Comparison of ENCODE assay signal across 8 mouse cellular contexts in the genomic region with DNA sequence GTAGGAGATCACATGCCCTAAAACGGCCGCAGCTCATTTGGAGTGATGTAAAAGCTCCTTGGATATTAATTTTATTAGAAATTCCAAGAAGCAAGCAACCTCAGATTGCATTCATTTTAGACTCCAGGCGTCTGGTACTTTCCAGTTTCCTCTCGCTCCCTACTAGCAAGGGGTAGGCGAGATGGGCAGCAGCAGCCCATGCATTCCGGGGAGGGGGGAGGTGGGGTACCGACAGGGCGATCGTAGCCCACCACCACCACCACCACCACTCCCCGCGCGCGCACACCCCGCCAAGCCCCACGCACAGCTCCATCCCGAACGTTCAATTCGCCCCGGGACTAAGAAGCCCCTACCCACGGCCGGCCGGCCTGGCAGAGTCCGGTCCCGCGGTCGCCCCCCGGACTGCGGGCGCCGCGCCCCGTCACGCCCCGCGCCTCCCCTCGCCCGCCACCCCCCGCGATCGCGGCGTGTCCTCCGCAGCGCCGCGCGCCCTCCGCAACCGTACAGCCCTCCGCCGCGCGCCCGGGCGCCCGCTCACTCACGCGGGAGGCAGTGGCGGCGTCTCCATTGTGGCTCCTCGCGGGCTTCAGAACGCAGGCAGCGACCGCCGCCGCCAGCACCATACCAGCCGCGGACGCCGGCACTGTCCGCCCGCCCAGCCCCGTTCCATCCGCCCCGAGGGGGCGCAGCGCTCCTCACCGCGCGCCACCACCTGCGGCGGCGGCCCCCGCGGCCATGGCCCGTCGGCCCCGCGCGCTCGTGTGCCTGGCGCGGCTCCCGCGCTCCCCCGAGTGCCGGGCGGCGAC. TPM values are rescaled to one million over a fixed set of nuclear protein-coding genes. Genes with fewer than 3 reads are reported as not detected.
DNase-seq lines count a peak whose midpoint lies in the region; ATAC-seq and TF ChIP-seq lines count a peak whose summit lies in the region.

No protein-coding gene starts in this region.

- H3K27ac ChIP-seq in forebrain, embryonic 12.5 days, result peak overlapping the region; percentile 90

- H3K36me3 ChIP-seq in forebrain, embryonic 12.5 days (replicated peaks), result no peaks in the 10 kb centered on the region
- H3K36me3 ChIP-seq in myocyte (ENCODE audit: control insufficient read depth, insufficient read depth), result no peaks in the 10 kb centered on the region

- 1% methylated on average over 94 of the region's 100 CpGs for WGBS in forebrain, embryonic 12.5 days

- ATAC-seq in frontal cortex, adult (ENCODE audit: low TSS enrichment), result peak; percentile 44
- ATAC-seq in forebrain, embryonic 12.5 days (ENCODE audit: low FRiP score), result peak; percentile 84

- peak overlapping the region; percentile 96 for H3K9ac ChIP-seq in forebrain, embryonic 12.5 days

- peaks cover 23% of the 10 kb centered on the region for H3K4me1 ChIP-seq in forebrain, embryonic 12.5 days

- peak overlapping the region; percentile 95 for H3K4me3 ChIP-seq in forebrain, embryonic 12.5 days (replicated peaks)
- peak overlapping the region; percentile 55 for H3K4me3 ChIP-seq in myocyte

- no peak for DNase-seq in frontal cortex, postnatal 25 days (ENCODE audit: low spot score in 2 of 2)
- DNase-seq in right cerebral cortex, postnatal 14 days, result peak; percentile 53
- DNase-seq in right cerebral cortex, adult 2 months (ENCODE audit: low spot score in 2 of 2), result no peak
- DNase-seq in kidney, postnatal 25 days, result peak; percentile 44 to 50
- no peak for DNase-seq in frontal cortex, adult 2 months (ENCODE audit: extremely low spot score in 1 of 2, low spot score in 1 of 2)

- no peaks in the 10 kb centered on the region for H3K9me3 ChIP-seq in forebrain, embryonic 12.5 days

- peak overlapping the region; percentile 85 for H3ac ChIP-seq in myocyte (ENCODE audit: control insufficient read depth, insufficient read length)

- no peaks in the 10 kb centered on the region for H3K27me3 ChIP-seq in forebrain, embryonic 12.5 days
- H3K27me3 ChIP-seq in myocyte (ENCODE audit: control insufficient read depth, insufficient read depth, insufficient read length), result no peaks in the 10 kb centered on the region

- peaks cover 20% of the 10 kb centered on the region for H3K79me2 ChIP-seq in myocyte (ENCODE audit: control insufficient read depth, insufficient read depth)

- no peak for TF ChIP-seq POLR2A in myocyte (IDR thresholded peaks at IDR 0.05; ENCODE audit: insufficient read length, low read depth)

- H3K4me2 ChIP-seq in forebrain, embryonic 12.5 days, result peak overlapping the region; percentile 77
- peak overlapping the region; percentile 85 for H3K4me2 ChIP-seq in myocyte (ENCODE audit: low read depth)

TF ChIP-seq in myocyte, 11 proteins besides CTCF, POLR2A, EP300 and RAD21:
- TF ChIP-seq MYOD1 (IDR thresholded peaks at IDR 0.05; ENCODE audit: control insufficient read depth in 1 of 3, insufficient read length in 2 of 3, low read depth in 2 of 3) (peak in 1 of 3 experiments; percentile 49), TCF3 (IDR thresholded peaks at IDR 0.05; ENCODE audit: insufficient read length, low read depth) (no peak), MYOG (IDR thresholded peaks at IDR 0.05; ENCODE audit: control insufficient read depth in 1 of 3, insufficient read depth in 1 of 3, insufficient read length in 2 of 3, low read depth in 2 of 3) (peak in 1 of 3 experiments; percentile 1)

RNA-seq across cellular contexts. Expression of gene Klhl2, which starts 0.5 kb away (rescaled TPM):
- 22.1 and 28.9 TPM in 2 replicates for polyA plus RNA-seq in forebrain, embryonic 12.5 days (2016; fragmentation: Nextera tagmentation; extraction: Ambion mirVana)
- polyA plus RNA-seq in myocyte (2012; fragmentation: generic; extraction: Trizol), result 6.7 TPM
- polyA plus RNA-seq in frontal cortex, adult 2 months (2012; rRNA removed), result 107 and 113 TPM in 2 replicates

Comparison
In these comparisons a context has a peak if more than half of its experiments do, and no peak if none do; other contexts are left out.
1. DNase-seq: peak in right cerebral cortex, postnatal 14 days (single experiment) and kidney, postnatal 25 days (2 of 2); none in frontal cortex, postnatal 25 days (0 of 2), right cerebral cortex, adult 2 months (0 of 2) and frontal cortex, adult 2 months (0 of 2).